Comparison of ENCODE assay signal across 17 mouse cellular contexts in genomic region chr6:142856258-142856874, GRCm38 (mm10). TPM values are rescaled to one million over a fixed set of nuclear protein-coding genes. Genes with fewer than 3 reads are reported as not detected.
A peak's percentile ranks its signal among the peaks of the same experiment; 100 is the strongest.
DNase-seq lines count a peak whose midpoint lies in the region; ATAC-seq and TF ChIP-seq lines count a peak whose summit lies in the region.
"Had no signal": no experiment of that assay in that cellular context is flagged by ENCODE, and none has a peak within 500 bp of the region (broad histone marks: within the 10 kb centered on the region; RNA-seq: fewer than 3 reads in every experiment).

No protein-coding gene starts in this region.

- peak; percentile 80 for DNase-seq in heart, adult 11 months
- no peak for DNase-seq in heart, postnatal 14 days
- DNase-seq in lung, postnatal 36 days, result no peak
- DNase-seq in spleen, postnatal 14 days (ENCODE audit: low spot score in 2 of 2), result no peak
- no peak for DNase-seq in kidney, postnatal 4 days
- DNase-seq: adrenal gland, adult 2 months; gastrocnemius, postnatal 25 days; kidney, adult 2 months; right cerebral cortex, postnatal 25 days had no signal

- 63% methylated on average over 3 of the region's 3 CpGs for WGBS in forebrain, embryonic 15.5 days

- H3K36me3 ChIP-seq in C2C12 (ENCODE audit: control insufficient read depth, insufficient read depth), result no peaks in the 10 kb centered on the region
- no peaks in the 10 kb centered on the region for H3K36me3 ChIP-seq in forebrain, embryonic 15.5 days
- H3K36me3 ChIP-seq: limb, embryonic 13.5 days had no signal

- TF ChIP-seq CTCF in C2C12 (IDR thresholded peaks at IDR 0.05; ENCODE audit: control insufficient read depth, insufficient read depth, insufficient read length), result no peak

- no peaks in the 10 kb centered on the region for H3K9me3 ChIP-seq in forebrain, embryonic 15.5 days
- H3K9me3 ChIP-seq: limb, embryonic 13.5 days had no signal

- H3K4me1 ChIP-seq in forebrain, embryonic 15.5 days, result 0 out of 2 replicates have a peak, but pooled peaks cover 4% of the 10 kb centered on the region

- H3K4me3 ChIP-seq in C2C12 (ENCODE audit: insufficient read depth, poor library complexity, severe bottlenecking), result no peak overlapping the region
- no peak overlapping the region for H3K4me3 ChIP-seq in forebrain, embryonic 15.5 days
- H3K4me3 ChIP-seq: limb, embryonic 13.5 days; myocyte had no signal

- ATAC-seq in forebrain, embryonic 15.5 days (replicated peaks), result 0 out of 2 replicates have a peak, but pooled peaks have one; percentile 26
- peak; percentile 45 for ATAC-seq in megakaryocyte progenitor cell, adult 5-6 weeks (replicated peaks; ENCODE audit: poor library complexity)
- ATAC-seq: lung, postnatal 0 days had no signal

- no peaks in the 10 kb centered on the region for H3K27me3 ChIP-seq in C2C12 (ENCODE audit: control insufficient read depth, insufficient read depth, insufficient read length)
- H3K27me3 ChIP-seq in forebrain, embryonic 15.5 days, result no peaks in the 10 kb centered on the region
- H3K27me3 ChIP-seq: limb, embryonic 13.5 days had no signal

- H3K9ac ChIP-seq in forebrain, embryonic 15.5 days (replicated peaks), result no peak overlapping the region
- H3K9ac ChIP-seq: limb, embryonic 13.5 days had no signal

- no peaks in the 10 kb centered on the region for H3K79me3 ChIP-seq in C2C12 (ENCODE audit: low read depth)

- H3K4me2 ChIP-seq in forebrain, embryonic 15.5 days (replicated peaks), result no peak overlapping the region
- H3K4me2 ChIP-seq: limb, embryonic 13.5 days had no signal

- no peak overlapping the region for H3K27ac ChIP-seq in forebrain, embryonic 15.5 days (replicated peaks)
- H3K27ac ChIP-seq: limb, embryonic 13.5 days had no signal

- intact Hi-C loops in heart, postnatal 14 days (cut with DNase I), result no loop called here

- no peak overlapping the region for H3ac ChIP-seq in C2C12 (ENCODE audit: control insufficient read depth, insufficient read length, low read depth)

- H3K79me2 ChIP-seq in C2C12 (ENCODE audit: control insufficient read depth, insufficient read depth), result no peaks in the 10 kb centered on the region

TF ChIP-seq in C2C12, 6 proteins besides CTCF, POLR2A, EP300 and RAD21:
- TF ChIP-seq USF1 (IDR thresholded peaks at IDR 0.05; ENCODE audit: low read depth) (no peak), MYOD1 (IDR thresholded peaks at IDR 0.05; ENCODE audit: control insufficient read depth, insufficient read length, low read depth) (peak; percentile 36), FOSL1 (IDR thresholded peaks at IDR 0.05; ENCODE audit: insufficient read depth, low read length, poor library complexity, severe bottlenecking) (no peak), CEBPB (IDR thresholded peaks at IDR 0.05; ENCODE audit: low read depth) (no peak), MAX (IDR thresholded peaks at IDR 0.05) (no peak), MYOG (IDR thresholded peaks at IDR 0.05; ENCODE audit: control insufficient read depth, extremely low read depth, insufficient read length) (no peak)

RNA-seq across cellular contexts. Expression of gene Sult6b2, which starts 52.1 kb away (rescaled TPM):
- total RNA-seq in heart, postnatal 14 days (2021), result not detected
- not detected for polyA plus RNA-seq in C2C12 (2012; fragmentation: generic; extraction: Trizol)
- polyA plus RNA-seq in forebrain, embryonic 15.5 days (2015; fragmentation: Nextera tagmentation; extraction: Ambion mirVana), result 0.18 and 0.34 TPM in 2 replicates
- total RNA-seq in megakaryocyte progenitor cell, adult 5-6 weeks (2015), result not detected in 2 replicates
- not detected in 2 replicates for total RNA-seq in megakaryocyte progenitor cell, adult 5-6 weeks (2017)
- total RNA-seq: adrenal gland, adult 2 months; gastrocnemius, postnatal 25 days had no signal
- polyA plus RNA-seq: adrenal gland, adult 2 months; heart, postnatal 0 days; kidney, adult 2 months; limb, embryonic 13.5 days; lung, postnatal 0 days; myocyte; stomach, embryonic 14.5 days had no signal
